Mouse (Mus musculus): Measurements from ENCODE around the gene Henmt1.

DNA sequence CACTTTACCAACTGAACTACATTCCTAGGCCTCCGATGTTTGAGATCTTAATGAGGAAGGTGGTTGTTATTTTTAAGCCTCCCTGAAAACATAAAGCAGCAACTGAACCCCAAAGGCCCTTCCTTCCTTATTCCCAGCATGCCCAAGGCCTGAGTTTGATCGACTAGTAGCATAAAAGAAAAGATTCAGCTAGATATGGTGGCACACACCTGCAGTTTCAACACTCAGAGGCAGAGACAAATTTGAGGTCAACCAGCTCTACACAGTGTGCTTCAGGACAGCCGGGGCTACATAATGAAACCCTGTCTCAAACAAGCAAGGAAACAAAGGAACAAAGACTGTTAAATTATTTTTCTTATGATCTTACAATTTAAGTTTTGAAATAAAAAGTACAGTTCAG lies 24.1 kb downstream of the Henmt1 start:
- TF ChIP-seq CTCF (IDR thresholded peaks at IDR 0.05; ENCODE audit: control insufficient read depth, insufficient read depth, insufficient read length) = no peak
- no peak for TF ChIP-seq MYOG (IDR thresholded peaks at IDR 0.05; ENCODE audit: control insufficient read depth, extremely low read depth, insufficient read length)
- no peak for TF ChIP-seq MAX (IDR thresholded peaks at IDR 0.05)
- TF ChIP-seq CEBPB (IDR thresholded peaks at IDR 0.05; ENCODE audit: low read depth) = no peak
- TF ChIP-seq USF1 (IDR thresholded peaks at IDR 0.05; ENCODE audit: low read depth) = no peak

Data from C2C12 (cell line).